Mouse (Mus musculus) lung, postnatal 14 days (tissue): ENCODE data around the gene Tor1b.

ENCODE experiments used
- DNase-seq: peaks from one replicate; pipeline ENCODE4 v3.0.0; 2021

Gene Tor1b

GRCm38 (mm10) chr2:30995432-30995996 lies 42.8 kb downstream of the Tor1b start:
- DNase-seq = peak; percentile 16

GRCm38 (mm10) chr2:30998443-30999260 lies 45.9 kb downstream of the Tor1b start:
- DNase-seq = no peak

- no peak for DNase-seq
Observed at GRCm38 (mm10) chr2:31002857-31003256, 50.1 kb downstream of the Tor1b start.

- DNase-seq = no peak
Observed at GRCm38 (mm10) chr2:31005453-31005852, 52.7 kb downstream of the Tor1b start.

GRCm38 (mm10) chr2:31006434-31006833 lies 53.7 kb downstream of the Tor1b start:
- no peak for DNase-seq

GRCm38 (mm10) chr2:31007208-31007607 lies 54.4 kb downstream of the Tor1b start:
- no peak for DNase-seq
